Mouse (Mus musculus): ENCODE data around the gene Gpatch2. TPM values are rescaled to one million over a fixed set of nuclear protein-coding genes. Genes with fewer than 3 reads are reported as not detected.

The Gpatch2 gene
- polyA plus RNA-seq, 1 experiment = 5.3 TPM

DNA sequence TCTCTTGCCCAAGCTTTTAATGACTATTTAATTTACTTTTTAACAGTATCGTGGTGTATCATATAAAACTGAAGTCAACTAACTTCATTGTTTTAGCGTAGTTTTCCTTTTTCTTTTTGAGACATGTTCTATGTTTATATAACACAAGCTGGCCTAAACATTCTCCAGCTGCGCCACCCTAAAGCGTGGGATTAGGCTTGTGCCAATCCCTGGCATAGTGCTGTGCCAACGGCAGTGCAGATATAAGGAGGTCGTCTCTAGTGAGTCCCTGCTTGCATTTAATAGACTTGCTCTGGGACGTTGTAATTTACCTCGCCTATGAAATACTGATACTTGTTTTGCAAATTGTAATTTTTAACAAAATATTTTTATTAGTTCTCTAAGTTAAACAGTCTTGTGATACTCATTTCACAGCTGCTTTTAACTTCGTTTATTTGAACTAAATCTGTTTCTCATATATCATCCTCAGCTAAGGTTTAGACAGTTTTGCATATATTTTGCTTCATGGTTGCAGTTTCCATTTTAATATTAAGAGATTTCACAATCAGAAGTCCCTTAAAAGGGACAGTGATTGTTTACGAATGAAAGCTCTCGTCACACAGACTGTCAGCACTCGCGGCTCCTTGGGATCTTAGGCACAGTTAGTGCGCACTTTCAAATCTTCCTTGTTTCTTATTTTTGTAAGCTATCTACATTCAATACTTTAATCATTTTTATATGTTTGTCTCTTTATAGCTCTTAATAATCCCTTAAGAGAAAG lies 17.1 kb downstream of the Gpatch2 start:
- H3K4me3 ChIP-seq = no peak overlapping the region
- peaks cover 32% of the 10 kb centered on the region for H3K79me2 ChIP-seq (ENCODE audit: control insufficient read depth, insufficient read depth)
- no peak overlapping the region for H3K4me2 ChIP-seq (ENCODE audit: low read depth)
- H3K36me3 ChIP-seq (ENCODE audit: control insufficient read depth, insufficient read depth) = peaks cover 8% of the 10 kb centered on the region
- TF ChIP-seq TCF12 (IDR thresholded peaks at IDR 0.05; ENCODE audit: insufficient read depth, poor library complexity, severe bottlenecking) (no peak), MAX (IDR thresholded peaks at IDR 0.05; ENCODE audit: low read depth) (no peak), CEBPB (IDR thresholded peaks at IDR 0.05; ENCODE audit: insufficient read depth, poor library complexity, severe bottlenecking) (no peak), REST (IDR thresholded peaks at IDR 0.05; ENCODE audit: insufficient read depth, insufficient read length) (no peak), TCF3 (IDR thresholded peaks at IDR 0.05; ENCODE audit: insufficient read length, low read depth) (no peak), POLR2A (IDR thresholded peaks at IDR 0.05; ENCODE audit: insufficient read length, low read depth) (no peak)
- no peak overlapping the region for H3ac ChIP-seq (ENCODE audit: control insufficient read depth, insufficient read length)
- no peaks in the 10 kb centered on the region for H3K27me3 ChIP-seq (ENCODE audit: control insufficient read depth, insufficient read depth, insufficient read length)

DNA sequence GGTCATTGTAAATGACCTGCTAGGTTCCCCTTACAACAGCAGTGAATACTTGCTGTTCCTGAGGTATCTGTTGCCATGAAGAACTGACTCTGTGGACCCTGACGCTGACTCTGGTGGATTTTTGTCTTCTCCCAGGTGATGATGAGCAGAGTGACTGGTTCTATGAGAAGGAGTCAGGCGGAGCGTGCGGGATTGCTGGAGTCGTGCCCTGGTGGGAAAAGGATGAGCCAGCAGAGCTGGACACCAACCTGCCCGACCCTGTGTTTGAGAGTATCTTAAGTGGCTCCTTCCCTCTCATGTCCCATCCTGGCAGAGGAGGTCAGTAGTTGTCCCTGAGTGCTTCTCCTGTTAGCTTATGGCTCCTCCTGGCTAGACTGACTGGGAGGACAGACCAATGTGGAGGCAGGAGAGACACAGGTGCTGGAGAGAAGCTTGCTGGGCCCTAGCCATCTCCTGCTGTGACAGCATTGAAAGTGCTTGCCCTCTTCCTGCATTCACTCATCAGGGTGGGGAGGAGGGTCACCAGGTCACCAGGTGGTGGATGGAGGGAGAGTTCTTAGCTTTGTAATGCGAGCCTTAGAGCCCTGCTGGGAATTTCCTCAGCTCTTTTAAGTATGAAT lies 17.8 kb downstream of the Gpatch2 start:
- Histone ChIP-seq H3K79me2 (ENCODE audit: control insufficient read depth, insufficient read depth) (peaks cover 28% of the 10 kb centered on the region), H3ac (ENCODE audit: control insufficient read depth, insufficient read length) (no peak overlapping the region), H3K36me3 (ENCODE audit: control insufficient read depth, insufficient read depth) (peaks cover 8% of the 10 kb centered on the region), H3K4me3 (no peak overlapping the region), H3K4me2 (ENCODE audit: low read depth) (no peak overlapping the region), H3K27me3 (ENCODE audit: control insufficient read depth, insufficient read depth, insufficient read length) (no peaks in the 10 kb centered on the region)
- TF ChIP-seq MYOD1 (IDR thresholded peaks at IDR 0.05; ENCODE audit: control insufficient read depth in 1 of 3, insufficient read length in 2 of 3, low read depth in 2 of 3) (no peak), MYOG (IDR thresholded peaks at IDR 0.05; ENCODE audit: control insufficient read depth in 1 of 3, insufficient read depth in 1 of 3, insufficient read length in 2 of 3, low read depth in 2 of 3) (no peak), POLR2AphosphoS2 (IDR thresholded peaks at IDR 0.05; ENCODE audit: insufficient read length, low read depth) (no peak), REST (IDR thresholded peaks at IDR 0.05; ENCODE audit: insufficient read depth, insufficient read length) (no peak), POLR2A (IDR thresholded peaks at IDR 0.05; ENCODE audit: insufficient read length, low read depth) (no peak), TCF3 (IDR thresholded peaks at IDR 0.05; ENCODE audit: insufficient read length, low read depth) (no peak), MAX (IDR thresholded peaks at IDR 0.05; ENCODE audit: low read depth) (no peak), TCF12 (IDR thresholded peaks at IDR 0.05; ENCODE audit: insufficient read depth, poor library complexity, severe bottlenecking) (no peak), E2F4 (IDR thresholded peaks at IDR 0.05; ENCODE audit: insufficient read depth) (no peak), USF1 (IDR thresholded peaks at IDR 0.05; ENCODE audit: low read depth) (no peak), CEBPB (IDR thresholded peaks at IDR 0.05; ENCODE audit: insufficient read depth, poor library complexity, severe bottlenecking) (no peak), SRF (IDR thresholded peaks at IDR 0.05; ENCODE audit: control insufficient read depth, insufficient read length, low read depth) (no peak)

DNA sequence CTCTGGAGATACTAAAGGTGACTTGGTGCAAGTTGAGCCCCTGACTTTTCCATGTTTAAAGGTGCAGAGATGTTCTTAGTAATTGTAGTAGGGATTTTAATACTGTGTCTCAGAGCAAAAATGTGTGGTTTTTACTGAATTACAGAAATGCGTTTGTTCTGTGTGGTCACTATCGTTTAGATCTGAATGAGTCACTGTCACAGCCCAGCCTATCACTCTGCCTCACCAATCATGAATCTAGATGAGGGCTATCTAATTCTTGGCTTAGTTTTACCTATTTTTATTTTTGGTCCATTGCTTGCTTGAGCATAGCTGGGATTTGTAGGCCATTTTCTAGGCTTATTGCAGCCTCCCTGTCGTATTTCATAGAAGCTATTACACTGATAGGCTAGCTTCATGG lies 19.9 kb downstream of the Gpatch2 start:
- H3K4me2 ChIP-seq (ENCODE audit: low read depth) = peak overlapping the region; percentile 24
- peaks cover 14% of the 10 kb centered on the region for H3K79me2 ChIP-seq (ENCODE audit: control insufficient read depth, insufficient read depth)
- H3K4me3 ChIP-seq = no peak overlapping the region
- H3K27me3 ChIP-seq (ENCODE audit: control insufficient read depth, insufficient read depth, insufficient read length) = no peaks in the 10 kb centered on the region
- H3K36me3 ChIP-seq (ENCODE audit: control insufficient read depth, insufficient read depth) = peaks cover 8% of the 10 kb centered on the region
- H3ac ChIP-seq (ENCODE audit: control insufficient read depth, insufficient read length) = no peak overlapping the region
- TF ChIP-seq MYOG (IDR thresholded peaks at IDR 0.05; ENCODE audit: control insufficient read depth in 1 of 3, insufficient read depth in 1 of 3, insufficient read length in 2 of 3, low read depth in 2 of 3) (no peak), TCF12 (IDR thresholded peaks at IDR 0.05; ENCODE audit: insufficient read depth, poor library complexity, severe bottlenecking) (no peak), MYOD1 (IDR thresholded peaks at IDR 0.05; ENCODE audit: control insufficient read depth in 1 of 3, insufficient read length in 2 of 3, low read depth in 2 of 3) (no peak), SRF (IDR thresholded peaks at IDR 0.05; ENCODE audit: control insufficient read depth, insufficient read length, low read depth) (no peak), CEBPB (IDR thresholded peaks at IDR 0.05; ENCODE audit: insufficient read depth, poor library complexity, severe bottlenecking) (no peak), E2F4 (IDR thresholded peaks at IDR 0.05; ENCODE audit: insufficient read depth) (no peak), MAX (IDR thresholded peaks at IDR 0.05; ENCODE audit: low read depth) (no peak)

DNA sequence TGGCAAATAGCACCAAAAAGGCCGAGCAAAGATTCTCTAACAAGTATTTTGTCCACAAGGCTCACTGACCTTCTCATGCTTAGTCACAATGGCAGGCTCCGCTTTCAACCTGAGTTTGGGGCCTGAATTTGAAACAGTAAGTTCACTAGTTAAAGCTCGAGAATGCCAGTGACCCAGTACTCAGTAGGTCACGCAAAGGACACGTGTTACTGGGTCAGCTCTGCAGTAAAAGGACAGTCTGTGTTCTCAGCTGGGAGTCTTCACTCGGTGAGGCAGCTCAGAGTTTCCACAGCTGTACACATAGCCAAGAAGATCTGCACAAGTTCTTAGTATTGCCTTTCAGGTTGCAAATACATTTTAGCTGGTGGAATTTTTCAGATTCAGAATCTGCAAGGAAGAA lies 21.0 kb downstream of the Gpatch2 start:
- Histone ChIP-seq H3K36me3 (ENCODE audit: control insufficient read depth, insufficient read depth) (peaks cover 8% of the 10 kb centered on the region), H3K27me3 (ENCODE audit: control insufficient read depth, insufficient read depth, insufficient read length) (no peaks in the 10 kb centered on the region), H3K4me2 (ENCODE audit: low read depth) (no peak overlapping the region), H3ac (ENCODE audit: control insufficient read depth, insufficient read length) (no peak overlapping the region), H3K4me3 (no peak overlapping the region), H3K79me2 (ENCODE audit: control insufficient read depth, insufficient read depth) (peaks cover 5% of the 10 kb centered on the region)
- no peak for TF ChIP-seq MYOG (IDR thresholded peaks at IDR 0.05; ENCODE audit: control insufficient read depth in 1 of 3, insufficient read depth in 1 of 3, insufficient read length in 2 of 3, low read depth in 2 of 3)
- TF ChIP-seq CEBPB (IDR thresholded peaks at IDR 0.05; ENCODE audit: insufficient read depth, poor library complexity, severe bottlenecking) = no peak
- TF ChIP-seq TCF12 (IDR thresholded peaks at IDR 0.05; ENCODE audit: insufficient read depth, poor library complexity, severe bottlenecking) = no peak
- TF ChIP-seq POLR2A (IDR thresholded peaks at IDR 0.05; ENCODE audit: insufficient read length, low read depth) = no peak
- no peak for TF ChIP-seq USF1 (IDR thresholded peaks at IDR 0.05; ENCODE audit: low read depth)
- TF ChIP-seq POLR2AphosphoS2 (IDR thresholded peaks at IDR 0.05; ENCODE audit: insufficient read length, low read depth) = no peak
- no peak for TF ChIP-seq TCF3 (IDR thresholded peaks at IDR 0.05; ENCODE audit: insufficient read length, low read depth)
- no peak for TF ChIP-seq E2F4 (IDR thresholded peaks at IDR 0.05; ENCODE audit: insufficient read depth)
- no peak for TF ChIP-seq REST (IDR thresholded peaks at IDR 0.05; ENCODE audit: insufficient read depth, insufficient read length)
- TF ChIP-seq MAX (IDR thresholded peaks at IDR 0.05; ENCODE audit: low read depth) = no peak
- TF ChIP-seq MYOD1 (IDR thresholded peaks at IDR 0.05; ENCODE audit: control insufficient read depth in 1 of 3, insufficient read length in 2 of 3, low read depth in 2 of 3) = no peak
- TF ChIP-seq SRF (IDR thresholded peaks at IDR 0.05; ENCODE audit: control insufficient read depth, insufficient read length, low read depth) = no peak

Data from myocyte (in vitro differentiated cells).